Mouse (Mus musculus): ENCODE measurements around the gene Zfp202.
"Not testable (repeated sequence)": the region's sequence is repeated elsewhere in the genome, so short reads cannot be mapped to it uniquely, and the experiment has no call there.

Zfp202 gene

GRCm38 (mm10) chr9:40192098-40193038, at the start of gene Zfp202:
Gene Zfp202, plus strand, starts transcription at chr9:40192316.
- DNase-seq (ENCODE audit: low read depth, low spot score): peak; percentile 74

DNA sequence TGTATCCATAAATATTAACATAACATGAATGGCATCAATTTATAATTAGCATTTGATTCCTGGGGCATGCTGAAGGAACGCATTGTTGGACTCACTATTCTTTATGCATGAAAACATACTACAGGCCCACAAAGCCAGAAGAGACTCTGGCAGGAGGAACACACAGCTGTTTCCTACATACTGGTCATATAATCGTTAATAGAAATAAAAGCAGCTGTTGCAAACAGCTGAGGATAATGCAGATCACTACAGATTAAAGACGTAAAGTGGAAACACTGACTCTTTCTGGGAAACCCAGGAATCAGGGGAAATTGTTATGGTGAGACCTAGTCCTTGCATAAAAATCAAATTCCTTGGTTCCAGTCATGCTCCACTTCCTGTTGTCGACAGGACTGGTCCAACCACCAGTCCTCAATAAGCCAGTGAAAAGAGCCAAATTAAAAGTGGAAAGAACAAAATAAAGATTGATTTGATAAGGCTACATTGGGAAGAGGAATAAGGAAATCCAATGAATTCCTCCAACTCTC, 36.9 kb upstream of the Zfp202 start:
- DNase-seq (ENCODE audit: low read depth, low spot score): no peak

DNA sequence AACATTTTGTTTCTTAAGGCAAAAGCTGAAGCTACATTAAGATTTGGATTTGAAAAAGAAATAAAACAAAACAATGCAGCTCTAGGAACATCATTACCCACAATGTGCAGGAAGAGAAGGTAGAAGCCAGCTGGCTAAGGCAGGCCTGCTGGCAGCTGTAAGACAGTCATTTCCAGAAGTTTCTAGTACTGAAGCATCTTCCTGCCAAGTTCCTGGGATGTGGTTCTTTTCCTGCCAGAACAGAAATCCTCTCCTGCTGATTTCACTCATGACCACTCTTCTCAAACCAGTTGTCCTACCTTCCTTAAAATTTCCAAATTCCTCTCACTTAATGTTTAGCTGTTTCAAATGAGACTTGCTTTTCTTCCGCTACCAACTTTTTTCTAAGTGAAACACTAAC, 25.7 kb upstream of the Zfp202 start:
- DNase-seq (ENCODE audit: low read depth, low spot score): peak; percentile 29

DNA sequence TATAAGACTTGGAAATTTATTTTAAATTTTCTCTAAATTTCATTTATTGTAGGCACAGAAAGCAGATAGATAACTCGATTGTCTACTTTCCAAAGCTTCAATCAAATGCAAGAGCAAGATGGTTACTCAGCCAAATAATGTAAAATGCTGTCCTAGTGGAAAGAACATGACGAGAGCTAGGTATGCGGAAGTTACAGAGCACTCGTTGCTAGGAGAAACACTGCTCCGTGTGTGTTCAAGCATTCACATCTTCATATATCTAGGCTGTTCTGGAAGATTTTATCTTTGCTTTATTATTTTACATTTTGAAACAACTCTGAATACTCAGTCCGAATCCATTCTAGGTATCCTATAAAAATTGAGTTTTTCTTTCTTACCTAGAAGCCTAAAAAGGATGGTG, 15.1 kb upstream of the Zfp202 start:
- no peak for DNase-seq (ENCODE audit: low read depth, low spot score)

DNA sequence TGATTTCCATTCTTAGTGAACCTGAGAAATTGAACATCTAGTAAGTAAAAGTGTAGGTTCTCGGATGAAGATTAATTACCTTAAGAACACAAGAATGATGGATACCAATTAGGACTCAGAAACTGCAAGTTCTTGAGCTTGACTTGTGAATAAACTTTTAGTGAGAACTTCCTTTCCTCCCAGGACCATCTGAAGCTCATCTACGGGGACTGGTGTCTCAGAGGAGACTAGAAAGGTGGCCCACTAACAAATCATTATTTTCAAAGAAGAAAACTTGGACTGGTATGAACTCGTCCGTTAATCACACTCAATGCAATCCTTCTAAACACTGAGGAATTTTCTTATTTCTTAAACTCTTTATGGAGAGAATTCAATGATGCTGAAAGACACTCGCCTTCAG, 11.5 kb upstream of the Zfp202 start, which contains the start of gene Olfr986:
TSS of gene Olfr986 (plus strand) at position 301 of the 400 bp plus-strand sequence.
- DNase-seq (ENCODE audit: low read depth, low spot score): no peak

DNA sequence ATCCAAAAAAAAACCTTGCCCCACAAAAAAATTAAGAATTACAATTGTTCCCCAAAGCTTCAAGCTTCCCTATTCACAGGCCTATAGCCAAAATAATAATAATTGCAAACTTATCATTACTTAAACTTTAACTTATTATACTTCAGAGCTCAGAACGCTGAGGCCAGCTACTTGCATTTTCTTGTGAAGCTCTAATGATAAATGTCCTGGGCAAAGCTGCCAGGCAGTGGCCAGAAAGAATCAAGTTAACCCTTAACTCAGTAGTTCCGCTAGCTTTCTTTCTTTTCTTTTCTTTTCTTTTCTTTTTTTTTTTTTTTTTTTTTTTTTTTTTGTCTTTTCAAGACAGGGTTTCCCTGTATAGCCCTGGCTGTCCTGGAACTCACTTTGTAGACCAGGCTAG, 7.0 kb upstream of the Zfp202 start:
- DNase-seq (ENCODE audit: low read depth, low spot score): not testable (repeated sequence)

DNA sequence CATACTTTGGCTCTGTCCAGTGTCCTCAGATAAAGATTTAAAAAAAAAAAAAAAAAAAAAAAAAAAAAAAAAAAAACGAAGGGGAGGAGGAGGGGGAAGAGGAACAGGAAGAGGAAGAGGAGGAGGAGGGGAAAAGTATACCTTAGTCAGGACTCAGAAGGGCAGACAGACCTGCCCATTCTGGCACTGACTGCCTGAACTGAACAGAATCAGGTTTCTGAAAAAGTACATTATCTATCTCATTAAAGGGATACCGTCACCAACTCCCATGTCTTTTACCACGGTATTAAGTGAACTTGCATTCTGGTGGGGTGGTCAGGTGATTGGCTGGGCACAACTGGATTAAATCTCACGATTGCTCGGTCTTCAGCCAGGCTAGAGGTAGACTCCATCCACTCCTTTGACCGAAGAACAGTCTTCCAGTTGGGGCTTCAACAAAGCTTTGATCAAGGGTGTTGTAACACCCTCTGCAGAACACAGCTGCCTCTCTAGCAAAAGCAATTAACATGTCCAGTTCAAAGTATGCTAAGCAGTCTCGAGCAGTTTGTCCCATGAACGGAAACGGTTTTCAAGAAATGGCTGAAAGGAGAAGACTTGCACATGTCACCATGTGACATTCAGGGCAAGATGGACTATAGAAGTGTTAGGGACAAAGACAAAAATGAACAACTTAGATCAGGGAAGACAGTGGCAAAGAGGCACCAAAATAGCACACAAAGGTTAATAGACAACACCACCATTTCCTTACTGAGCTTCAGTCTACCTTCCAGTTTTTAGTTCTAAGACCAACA, 835 bp upstream of the Zfp202 start:
- DNase-seq (ENCODE audit: low read depth, low spot score): no peak

GRCm38 (mm10) chr9:40195981-40196380, 3.9 kb downstream of the Zfp202 start:
- peak; percentile 35 for DNase-seq (ENCODE audit: low read depth, low spot score)

DNA sequence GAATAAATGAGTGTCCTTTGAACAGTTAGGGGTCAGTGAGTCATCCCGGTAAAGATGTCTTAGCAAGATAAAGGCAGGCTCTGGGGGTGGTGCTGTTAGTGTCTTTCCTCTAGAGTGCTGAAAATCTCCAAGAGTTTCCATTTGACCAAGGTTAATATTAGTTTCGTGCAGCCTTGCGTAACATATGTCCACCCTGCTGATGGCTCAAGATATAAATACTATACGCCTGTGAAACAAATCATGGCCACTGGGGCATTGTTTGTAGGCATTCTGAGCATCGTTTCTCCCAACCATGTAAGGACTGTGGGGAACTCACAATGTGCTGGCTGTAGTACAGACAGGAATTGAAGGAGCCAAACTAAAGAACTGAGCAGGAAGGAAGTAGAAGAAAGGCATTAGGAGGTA, 14.4 kb downstream of the Zfp202 start:
- no peak for DNase-seq (ENCODE audit: low read depth, low spot score)

GRCm38 (mm10) chr9:40210744-40211143, 18.6 kb downstream of the Zfp202 start:
- DNase-seq (ENCODE audit: low read depth, low spot score): no peak

- no peak for DNase-seq (ENCODE audit: low read depth, low spot score)
Observed at GRCm38 (mm10) chr9:40214058-40214457, 21.9 kb downstream of the Zfp202 start.

DNA sequence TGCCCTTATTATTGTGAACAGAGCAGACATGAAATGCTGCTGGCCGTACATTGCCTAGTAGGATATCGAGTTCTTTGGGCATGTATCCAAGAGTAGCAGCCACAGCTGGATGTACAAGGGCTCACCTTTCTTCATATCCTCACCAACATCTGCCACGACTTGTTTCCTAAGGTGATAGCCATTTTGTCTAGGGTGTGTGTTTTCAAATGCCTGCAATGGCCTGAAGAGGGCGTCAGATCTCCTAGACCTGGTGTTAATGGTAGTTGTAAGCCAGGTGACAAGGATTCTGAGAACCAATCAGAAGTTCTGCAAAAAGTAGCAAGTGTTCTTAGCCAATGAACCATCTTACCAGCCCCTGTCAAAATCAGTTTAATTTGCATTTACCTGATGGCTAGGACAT, 24.5 kb downstream of the Zfp202 start:
- no peak for DNase-seq (ENCODE audit: low read depth, low spot score)

- DNase-seq (ENCODE audit: low read depth, low spot score): no peak
Observed at GRCm38 (mm10) chr9:40224289-40224688, 32.2 kb downstream of the Zfp202 start.

- peak; percentile 64 for DNase-seq (ENCODE audit: low read depth, low spot score)
Observed at GRCm38 (mm10) chr9:40227874-40228789, 36.0 kb downstream of the Zfp202 start.

GRCm38 (mm10) chr9:40228804-40229331, 36.8 kb downstream of the Zfp202 start:
- DNase-seq (ENCODE audit: low read depth, low spot score): no peak

- no peak for DNase-seq (ENCODE audit: low read depth, low spot score)
Observed at GRCm38 (mm10) chr9:40229479-40229878, 37.4 kb downstream of the Zfp202 start.

- DNase-seq (ENCODE audit: low read depth, low spot score): no peak
Observed at GRCm38 (mm10) chr9:40231019-40231418, 38.9 kb downstream of the Zfp202 start.

DNA sequence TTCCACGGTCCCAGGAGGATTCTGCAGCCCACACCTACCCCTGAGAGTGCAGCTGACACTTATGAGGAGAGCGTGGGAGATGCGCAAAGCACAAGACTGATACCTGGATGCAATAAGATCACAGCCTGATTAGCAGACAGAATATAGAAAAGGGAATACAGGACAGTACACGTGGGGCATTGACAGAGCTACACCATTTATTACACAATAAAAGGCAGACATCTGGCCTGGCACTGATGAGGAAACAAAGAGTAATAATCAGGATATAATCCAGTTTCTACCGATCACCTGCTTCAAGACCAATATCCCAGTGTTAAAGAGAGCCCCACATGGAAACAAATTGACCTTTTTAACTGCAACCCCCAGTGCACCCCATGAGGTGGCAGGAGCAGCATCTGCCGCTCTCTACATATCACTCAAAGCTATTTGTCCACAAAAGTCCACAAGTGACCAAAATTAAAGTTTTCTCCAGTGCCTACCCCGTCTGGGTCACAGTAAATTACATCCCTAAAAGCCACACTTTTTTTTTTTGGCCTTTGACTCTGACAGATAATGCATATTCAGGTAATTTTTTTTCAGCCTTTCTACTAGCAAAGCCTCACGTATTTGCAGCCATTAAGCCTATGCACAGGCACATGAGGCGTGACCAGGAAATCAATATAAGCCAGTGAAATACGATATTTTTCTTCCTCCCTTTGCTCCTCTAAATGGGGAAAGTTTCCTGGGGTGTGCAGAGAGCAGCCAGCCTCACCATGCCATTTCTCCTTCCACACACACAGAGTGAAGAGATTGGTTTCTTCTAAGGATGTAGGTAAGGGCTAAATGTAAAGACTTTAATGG, 42.3 kb downstream of the Zfp202 start:
- DNase-seq (ENCODE audit: low read depth, low spot score): no peak

DNA sequence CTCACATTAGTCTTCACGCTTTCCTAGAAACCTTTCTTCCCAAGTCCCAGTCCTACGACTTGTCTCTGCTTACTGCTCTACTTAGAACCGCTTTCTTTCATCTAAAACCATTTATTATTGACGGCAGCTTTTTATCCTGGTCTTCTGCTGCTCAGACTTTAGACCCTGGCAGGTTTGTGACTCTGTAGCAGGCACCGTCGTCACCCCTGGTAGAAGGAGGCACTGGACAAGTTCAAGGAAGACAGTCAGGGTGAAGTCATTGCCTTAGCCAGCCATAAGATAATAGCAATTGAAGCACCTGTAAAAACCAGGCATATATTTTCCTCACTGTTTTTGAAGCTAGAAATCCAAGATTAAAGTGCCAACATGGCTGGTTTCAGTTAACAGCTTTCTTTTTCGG, 43.1 kb downstream of the Zfp202 start:
- DNase-seq (ENCODE audit: low read depth, low spot score): no peak

GRCm38 (mm10) chr9:40239749-40240148, 47.6 kb downstream of the Zfp202 start:
- no peak for DNase-seq (ENCODE audit: low read depth, low spot score)
